Mouse (Mus musculus): ENCODE measurements around the gene Acsf3. TPM values are rescaled to one million over a fixed set of nuclear protein-coding genes. Genes with fewer than 3 reads are reported as not detected.

Acsf3 gene
- polyA plus RNA-seq, 1 experiment, result 5.4 TPM

DNA sequence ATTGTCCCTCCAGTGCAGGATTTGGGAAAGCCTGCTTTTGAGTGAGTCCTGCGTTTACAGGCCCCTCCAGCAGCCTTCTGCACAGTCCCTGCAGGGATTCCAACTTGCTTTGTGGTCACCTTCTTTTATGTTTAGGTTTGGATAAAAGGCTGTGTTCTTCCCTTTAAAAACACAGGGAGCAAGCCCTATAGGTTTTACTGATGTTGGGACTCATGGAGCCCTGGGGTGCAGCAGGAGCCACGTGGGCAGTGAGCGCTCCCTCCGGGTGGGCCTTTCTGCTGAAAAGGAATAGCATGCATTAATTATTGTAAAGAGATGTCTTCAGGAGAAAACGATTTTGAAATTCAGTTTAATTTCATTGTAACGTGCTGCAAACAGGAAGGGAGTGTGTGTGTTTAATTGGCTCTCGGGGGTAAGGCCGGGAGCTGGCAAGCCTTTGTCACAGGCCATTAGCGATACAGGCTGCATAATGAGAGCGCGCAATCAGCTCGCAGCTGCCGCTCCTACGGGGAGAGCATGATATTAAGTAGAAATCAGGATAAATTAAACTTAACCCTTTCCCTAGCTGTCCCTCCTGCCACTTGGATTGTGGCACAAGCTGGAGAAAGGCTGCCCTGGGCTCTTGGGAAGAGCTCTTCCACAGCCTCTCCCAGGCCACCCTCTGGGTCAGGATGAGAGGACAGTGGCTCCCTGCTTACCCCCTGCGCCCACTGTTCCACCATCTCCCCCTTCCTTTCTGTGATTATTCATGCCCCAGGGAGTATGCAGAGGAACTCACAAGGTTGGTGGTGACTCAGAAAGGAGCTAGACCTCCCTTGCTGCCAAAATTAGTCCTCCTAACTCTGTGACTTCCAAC lies 28.8 kb downstream of the Acsf3 start:
- Histone ChIP-seq H3K4me3 (ENCODE audit: insufficient read depth, low read length) (no peak overlapping the region), H3K4me1 (ENCODE audit: control insufficient read depth, insufficient read depth, low read length) (peaks cover 5% of the 10 kb centered on the region; the same call in 1 of the 2 replicates), H3K27ac (ENCODE audit: insufficient read depth, low read length) (no peak overlapping the region)
- TF ChIP-seq POLR2A (IDR thresholded peaks at IDR 0.05; ENCODE audit: low read depth, low read length) (no peak), CTCF (IDR thresholded peaks at IDR 0.05; ENCODE audit: borderline replicate concordance, insufficient read depth, low read length) (no peak)

GRCm38 (mm10) chr8:122805349-122805748 lies 30.1 kb downstream of the Acsf3 start:
- H3K4me1 ChIP-seq (ENCODE audit: control insufficient read depth, insufficient read depth, low read length), result peaks cover 5% of the 10 kb centered on the region; the same call in 1 of the 2 replicates
- no peak overlapping the region for H3K27ac ChIP-seq (ENCODE audit: insufficient read depth, low read length)
- no peak for TF ChIP-seq POLR2A (IDR thresholded peaks at IDR 0.05; ENCODE audit: low read depth, low read length)
- TF ChIP-seq CTCF (IDR thresholded peaks at IDR 0.05; ENCODE audit: borderline replicate concordance, insufficient read depth, low read length), result no peak
- H3K4me3 ChIP-seq (ENCODE audit: insufficient read depth, low read length), result no peak overlapping the region

DNA sequence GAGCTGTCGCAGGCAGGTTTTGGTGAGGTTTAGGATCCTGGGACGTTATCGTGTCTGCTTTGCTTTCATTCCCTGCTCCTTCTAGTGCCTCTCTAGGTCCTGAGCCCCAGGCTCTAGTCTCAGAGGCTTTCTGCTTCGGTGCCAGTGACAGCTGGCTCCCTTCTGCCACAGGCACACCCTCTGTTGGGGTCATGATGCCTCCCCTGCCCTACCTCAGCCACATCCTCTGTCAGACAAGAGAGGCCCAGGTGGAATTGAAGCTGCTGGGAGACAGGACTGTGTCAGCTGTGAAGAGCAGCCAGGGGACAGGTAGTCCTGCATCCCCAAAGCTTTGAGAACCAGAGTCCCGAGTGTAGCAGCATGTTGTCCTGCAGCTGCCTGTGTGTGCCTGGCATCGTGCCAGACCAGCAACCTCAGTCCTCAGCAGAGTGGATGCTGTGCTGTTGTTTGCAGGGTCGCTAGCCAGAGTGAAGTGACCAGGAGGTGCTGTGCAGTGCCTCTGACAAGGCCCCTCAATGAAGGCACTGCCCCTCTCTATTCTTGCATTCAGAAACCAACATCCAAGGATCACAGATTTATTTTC lies 31.8 kb downstream of the Acsf3 start:
- Histone ChIP-seq H3K4me1 (ENCODE audit: control insufficient read depth, insufficient read depth, low read length) (peaks cover 5% of the 10 kb centered on the region; the same call in 1 of the 2 replicates), H3K27ac (ENCODE audit: insufficient read depth, low read length) (no peak overlapping the region), H3K4me3 (ENCODE audit: insufficient read depth, low read length) (no peak overlapping the region)
- TF ChIP-seq CTCF (IDR thresholded peaks at IDR 0.05; ENCODE audit: borderline replicate concordance, insufficient read depth, low read length), result no peak
- no peak for TF ChIP-seq POLR2A (IDR thresholded peaks at IDR 0.05; ENCODE audit: low read depth, low read length)

GRCm38 (mm10) chr8:122807907-122808306 lies 32.6 kb downstream of the Acsf3 start:
- Histone ChIP-seq H3K4me3 (ENCODE audit: insufficient read depth, low read length) (no peak overlapping the region), H3K4me1 (ENCODE audit: control insufficient read depth, insufficient read depth, low read length) (peaks cover 5% of the 10 kb centered on the region; the same call in 1 of the 2 replicates), H3K27ac (ENCODE audit: insufficient read depth, low read length) (no peak overlapping the region)
- TF ChIP-seq CTCF (IDR thresholded peaks at IDR 0.05; ENCODE audit: borderline replicate concordance, insufficient read depth, low read length) (no peak), POLR2A (IDR thresholded peaks at IDR 0.05; ENCODE audit: low read depth, low read length) (no peak)

DNA sequence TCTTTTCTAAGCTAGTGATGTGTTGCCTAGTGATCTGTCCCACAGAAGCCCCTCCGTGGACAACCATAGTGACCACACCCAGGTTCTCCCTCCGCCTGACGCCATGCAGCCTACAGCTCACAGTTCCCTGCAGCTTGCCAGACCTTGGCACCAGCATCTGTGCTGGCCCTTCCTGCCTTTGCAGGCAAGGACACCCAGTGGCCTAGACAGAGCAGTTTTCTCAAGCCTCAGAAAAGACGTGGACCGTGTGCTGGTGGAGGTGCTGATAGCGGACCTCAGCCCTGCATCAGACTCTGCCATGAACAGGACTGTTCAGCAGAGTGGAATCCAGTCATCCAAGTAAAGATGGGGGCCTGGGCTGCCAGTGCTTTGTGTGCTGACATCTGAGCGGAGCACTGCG lies 35.1 kb downstream of the Acsf3 start:
- Histone ChIP-seq H3K27ac (ENCODE audit: insufficient read depth, low read length) (no peak overlapping the region), H3K4me1 (ENCODE audit: control insufficient read depth, insufficient read depth, low read length) (no peaks in the 10 kb centered on the region), H3K4me3 (ENCODE audit: insufficient read depth, low read length) (no peak overlapping the region)
- TF ChIP-seq POLR2A (IDR thresholded peaks at IDR 0.05; ENCODE audit: low read depth, low read length), result no peak
- TF ChIP-seq CTCF (IDR thresholded peaks at IDR 0.05; ENCODE audit: borderline replicate concordance, insufficient read depth, low read length), result no peak

DNA sequence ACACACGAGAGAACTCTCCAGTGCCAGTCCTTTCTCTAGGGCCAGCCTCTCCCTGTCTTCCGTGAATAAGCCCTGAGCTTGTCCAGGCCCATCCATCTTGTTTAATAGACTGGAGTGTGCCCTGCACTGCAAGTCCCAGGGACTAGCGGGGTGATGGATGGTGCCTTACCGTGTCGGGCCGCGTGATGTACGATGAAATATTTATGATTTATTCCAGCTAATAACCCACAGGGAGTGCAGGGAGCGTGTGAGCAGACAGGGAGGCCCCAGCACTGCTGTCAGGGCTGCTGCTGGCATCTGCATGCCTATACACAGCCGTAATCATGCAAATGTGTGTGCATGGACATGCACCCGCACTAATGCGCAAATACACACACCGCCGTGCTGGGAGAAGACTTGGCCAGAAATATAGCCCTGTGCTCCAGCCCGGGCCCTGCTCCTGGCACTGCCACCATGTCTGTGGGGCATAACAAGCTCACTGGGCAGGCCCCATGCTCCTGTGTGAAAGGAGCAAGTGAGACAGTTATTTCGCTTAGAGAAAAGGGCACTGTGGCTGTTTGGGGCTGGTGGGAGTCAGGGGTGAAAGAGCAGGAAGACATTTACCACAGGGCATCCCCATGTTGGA lies 36.7 kb downstream of the Acsf3 start:
- H3K27ac ChIP-seq (ENCODE audit: insufficient read depth, low read length), result no peak overlapping the region
- no peak for TF ChIP-seq CTCF (IDR thresholded peaks at IDR 0.05; ENCODE audit: borderline replicate concordance, insufficient read depth, low read length)
- TF ChIP-seq POLR2A (IDR thresholded peaks at IDR 0.05; ENCODE audit: low read depth, low read length), result no peak
- no peak overlapping the region for H3K4me3 ChIP-seq (ENCODE audit: insufficient read depth, low read length)
- no peaks in the 10 kb centered on the region for H3K4me1 ChIP-seq (ENCODE audit: control insufficient read depth, insufficient read depth, low read length)

GRCm38 (mm10) chr8:122812610-122813250 lies 37.4 kb downstream of the Acsf3 start:
- TF ChIP-seq POLR2A (IDR thresholded peaks at IDR 0.05; ENCODE audit: low read depth, low read length), result no peak
- peak; percentile 27; the same call in 1 of the 2 replicates for TF ChIP-seq CTCF (IDR thresholded peaks at IDR 0.05; ENCODE audit: borderline replicate concordance, insufficient read depth, low read length)
- H3K4me3 ChIP-seq (ENCODE audit: insufficient read depth, low read length), result no peak overlapping the region
- no peaks in the 10 kb centered on the region for H3K4me1 ChIP-seq (ENCODE audit: control insufficient read depth, insufficient read depth, low read length)
- H3K27ac ChIP-seq (ENCODE audit: insufficient read depth, low read length), result no peak overlapping the region

GRCm38 (mm10) chr8:122814608-122815007 lies 39.3 kb downstream of the Acsf3 start:
- Histone ChIP-seq H3K4me1 (ENCODE audit: control insufficient read depth, insufficient read depth, low read length) (no peaks in the 10 kb centered on the region), H3K27ac (ENCODE audit: insufficient read depth, low read length) (no peak overlapping the region)

GRCm38 (mm10) chr8:122816965-122817364 lies 41.7 kb downstream of the Acsf3 start:
- no peak overlapping the region for H3K4me3 ChIP-seq (ENCODE audit: insufficient read depth, low read length)
- H3K27ac ChIP-seq (ENCODE audit: insufficient read depth, low read length), result no peak overlapping the region
- H3K4me1 ChIP-seq (ENCODE audit: control insufficient read depth, insufficient read depth, low read length), result no peaks in the 10 kb centered on the region
- no peak for TF ChIP-seq POLR2A (IDR thresholded peaks at IDR 0.05; ENCODE audit: low read depth, low read length)
- no peak for TF ChIP-seq CTCF (IDR thresholded peaks at IDR 0.05; ENCODE audit: borderline replicate concordance, insufficient read depth, low read length)

More at GRCm38 (mm10) chr8:122814608-122815007, 39.3 kb downstream of the Acsf3 start:
- TF ChIP-seq POLR2A (IDR thresholded peaks at IDR 0.05; ENCODE audit: low read depth, low read length), result no peak
- no peak for TF ChIP-seq CTCF (IDR thresholded peaks at IDR 0.05; ENCODE audit: borderline replicate concordance, insufficient read depth, low read length)
- no peak overlapping the region for H3K4me3 ChIP-seq (ENCODE audit: insufficient read depth, low read length)
